Comparison of ENCODE assay signal across 24 mouse cellular contexts in genomic region chr16:29977011-29977410, GRCm38 (mm10).
A peak's percentile ranks its signal among the peaks of the same experiment; 100 is the strongest.
DNase-seq lines count a peak whose midpoint lies in the region; ATAC-seq and TF ChIP-seq lines count a peak whose summit lies in the region.
"Had no signal": no experiment of that assay in that cellular context is flagged by ENCODE, and none has a peak within 500 bp of the region (broad histone marks: within the 10 kb centered on the region; RNA-seq: fewer than 3 reads in every experiment).

No protein-coding gene starts in this region.

- H3K4me2 ChIP-seq in stomach, postnatal 0 days (replicated peaks; ENCODE audit: low read depth) = no peak overlapping the region
- H3K4me2 ChIP-seq: hindbrain, embryonic 14.5 days; liver, embryonic 13.5 days; midbrain, embryonic 12.5 days had no signal

- 72% methylated on average over 3 of the region's 3 CpGs for WGBS in spleen, adult 2 months
- 49% methylated on average over 3 of the region's 3 CpGs for WGBS in stomach, postnatal 0 days

- H3K27me3 ChIP-seq in spleen, adult 2 months (ENCODE audit: control insufficient read depth, insufficient read depth, low read length) = no peaks in the 10 kb centered on the region
- H3K27me3 ChIP-seq in stomach, postnatal 0 days (ENCODE audit: control insufficient read depth, insufficient read depth, low read length) = no peaks in the 10 kb centered on the region
- H3K27me3 ChIP-seq: liver, embryonic 13.5 days had no signal

- no peak for TF ChIP-seq CTCF in gastrocnemius, adult 2 months (IDR thresholded peaks at IDR 0.05)
- no peak for TF ChIP-seq CTCF in spleen, adult 2 months (IDR thresholded peaks at IDR 0.05; ENCODE audit: extremely low read depth, insufficient read depth, insufficient read length, insufficient replicate concordance)
- no peak for TF ChIP-seq CTCF in stomach, postnatal 0 days (IDR thresholded peaks at IDR 0.05; ENCODE audit: low read depth)

- peaks cover 13% of the 10 kb centered on the region; the same call in 1 of the 2 replicates for H3K4me1 ChIP-seq in spleen, adult 2 months (ENCODE audit: control insufficient read depth, insufficient read depth, insufficient read length)
- no peaks in the 10 kb centered on the region for H3K4me1 ChIP-seq in stomach, postnatal 0 days (replicated peaks; ENCODE audit: control insufficient read depth, insufficient read depth)

- intact Hi-C loops in gastrocnemius, adult 2 months (cut with DNase I) = no loop called here

- H3K9me3 ChIP-seq in stomach, postnatal 0 days (ENCODE audit: control insufficient read depth, low read length) = no peaks in the 10 kb centered on the region
- H3K9me3 ChIP-seq: G1E; liver, embryonic 13.5 days; midbrain, embryonic 12.5 days had no signal

- H3K4me3 ChIP-seq in gastrocnemius, adult 2 months = no peak overlapping the region
- H3K4me3 ChIP-seq in spleen, adult 2 months (ENCODE audit: extremely low read depth, insufficient read depth, insufficient read length) = no peak overlapping the region
- H3K4me3 ChIP-seq in stomach, postnatal 0 days (ENCODE audit: low read depth, low read length) = no peak overlapping the region
- H3K4me3 ChIP-seq: erythroblast, embryonic 14.5 days; left cerebral cortex, adult 2 months; liver, embryonic 13.5 days; midbrain, embryonic 12.5 days had no signal

- DNase-seq in gastrocnemius, adult 2 months = peak; percentile 79
- no peak for DNase-seq in gastrocnemius, postnatal 10 days
- no peak for DNase-seq in spleen, adult 2 months (ENCODE audit: low read depth in 1 of 2, low spot score in 2 of 2)
- DNase-seq in spleen, adult 12 weeks (ENCODE audit: low spot score) = no peak
- peak; percentile 66 for DNase-seq in gastrocnemius, postnatal 25 days
- no peak for DNase-seq in stomach, postnatal 0 days (ENCODE audit: low spot score)
- DNase-seq in yolk sac, embryonic 10.5 days (ENCODE audit: low spot score) = no peak
- DNase-seq in kidney, postnatal 14 days = no peak
- DNase-seq: adrenal gland, postnatal 25 days; B cell, adult 2 months; cerebellum, postnatal 10 days; heart, postnatal 36 days; kidney, adult 18-20 months; liver, embryonic 13.5 days; lung, adult 2 months; thymus, adult 2 months; thymus, postnatal 4 days had no signal

- H3K9ac ChIP-seq in stomach, postnatal 0 days (ENCODE audit: low read length) = no peak overlapping the region
- H3K9ac ChIP-seq: hindbrain, embryonic 14.5 days; liver, embryonic 13.5 days; midbrain, embryonic 12.5 days had no signal

- peak overlapping the region; percentile 66; the same call in 1 of the 2 replicates for H3K27ac ChIP-seq in gastrocnemius, adult 2 months
- H3K27ac ChIP-seq in spleen, adult 2 months (ENCODE audit: insufficient read depth, low read length) = peak overlapping the region; percentile 37; the same call in 1 of the 2 replicates
- peak overlapping the region; percentile 56 for H3K27ac ChIP-seq in stomach, postnatal 0 days (replicated peaks)
- H3K27ac ChIP-seq: hindbrain, embryonic 14.5 days; left cerebral cortex, adult 2 months; liver, embryonic 13.5 days; midbrain, embryonic 12.5 days had no signal

- H3K36me3 ChIP-seq in spleen, adult 2 months (ENCODE audit: control insufficient read depth, insufficient read depth, low read length) = no peaks in the 10 kb centered on the region
- no peaks in the 10 kb centered on the region for H3K36me3 ChIP-seq in stomach, postnatal 0 days (ENCODE audit: control insufficient read depth, insufficient read depth, low read length)
- H3K36me3 ChIP-seq: G1E; liver, embryonic 13.5 days; midbrain, embryonic 12.5 days had no signal

- TF ChIP-seq POLR2A in spleen, adult 2 months (IDR thresholded peaks at IDR 0.05; ENCODE audit: low read depth, low read length) = no peak

- no peak for ATAC-seq in stomach, postnatal 0 days (ENCODE audit: low FRiP score, low TSS enrichment)
- ATAC-seq: forebrain, embryonic 14.5 days; inflammation-experienced regulatory T-cells, adult 6 months had no signal

- TF ChIP-seq EP300 in stomach, postnatal 0 days (optimal IDR thresholded peaks at IDR 0.05) = no peak

Comparison
In these comparisons a context has a peak if more than half of its experiments do, and no peak if none do; other contexts are left out.
1. DNase-seq: peak in gastrocnemius, adult 2 months (single experiment) and gastrocnemius, postnatal 25 days (single experiment); none in gastrocnemius, postnatal 10 days (single experiment), spleen, adult 2 months (0 of 2), spleen, adult 12 weeks (single experiment), stomach, postnatal 0 days (single experiment), yolk sac, embryonic 10.5 days (single experiment) and kidney, postnatal 14 days (single experiment).
2. Peak in every context shown above with its lines, with median percentiles within 50 percentile points of each other: H3K27ac ChIP-seq.